Mouse (Mus musculus): Measurements from ENCODE around the gene Megf6. TPM values are rescaled to one million over a fixed set of nuclear protein-coding genes. Genes with fewer than 3 reads are reported as not detected.

Megf6 gene
- polyA plus RNA-seq, 1 experiment from 2014 or later, result 12.7 TPM

- Histone ChIP-seq H3K4me1 (ENCODE audit: control insufficient read depth, insufficient read depth, low read length) (no peaks in the 10 kb centered on the region), H3K4me2 (replicated peaks; ENCODE audit: low read depth, low read length) (no peak overlapping the region), H3K4me3 (ENCODE audit: low read length) (no peak overlapping the region), H3K36me3 (ENCODE audit: control insufficient read depth, insufficient read depth, low read length) (peaks cover 77% of the 10 kb centered on the region), H3K9me3 (ENCODE audit: control insufficient read depth, low read length) (no peaks in the 10 kb centered on the region), H3K27ac (ENCODE audit: low read depth, low read length) (no peak overlapping the region), H3K27me3 (ENCODE audit: control insufficient read depth, insufficient read depth, low read length) (no peaks in the 10 kb centered on the region), H3K9ac (ENCODE audit: low read depth, low read length) (no peak overlapping the region)
- no peak for ATAC-seq (ENCODE audit: low FRiP score, low TSS enrichment)
- 80% methylated on average over 11 of the region's 11 CpGs for WGBS
Observed at GRCm38 (mm10) chr4:154154104-154154503, 16.4 kb upstream of the Megf6 start.

DNA sequence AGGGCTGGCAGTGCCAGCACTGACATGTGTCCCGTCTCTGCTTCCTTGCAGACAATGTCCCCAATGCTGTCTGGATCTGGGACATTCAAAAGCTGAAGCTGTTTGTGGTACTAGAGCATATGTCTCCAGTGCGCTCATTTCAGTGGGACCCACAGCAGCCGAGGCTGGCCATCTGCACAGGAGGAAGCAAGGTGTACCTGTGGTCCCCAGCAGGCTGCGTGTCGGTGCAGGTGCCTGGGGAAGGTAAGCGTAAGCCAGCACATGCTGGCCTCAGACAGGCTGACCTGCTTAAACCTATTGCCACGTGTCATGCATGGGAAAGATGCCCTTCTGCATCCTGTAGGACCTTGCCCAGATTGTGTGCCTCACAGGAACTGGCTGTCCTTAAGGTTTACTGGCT lies 14.5 kb upstream of the Megf6 start:
- Histone ChIP-seq H3K36me3 (ENCODE audit: control insufficient read depth, insufficient read depth, low read length) (peaks cover 67% of the 10 kb centered on the region), H3K4me1 (ENCODE audit: control insufficient read depth, insufficient read depth, low read length) (peaks cover 7% of the 10 kb centered on the region), H3K27me3 (ENCODE audit: control insufficient read depth, insufficient read depth, low read length) (no peaks in the 10 kb centered on the region), H3K9me3 (ENCODE audit: control insufficient read depth, low read length) (no peaks in the 10 kb centered on the region), H3K9ac (ENCODE audit: low read depth, low read length) (no peak overlapping the region), H3K4me2 (replicated peaks; ENCODE audit: low read depth, low read length) (no peak overlapping the region), H3K4me3 (ENCODE audit: low read length) (no peak overlapping the region), H3K27ac (ENCODE audit: low read depth, low read length) (no peak overlapping the region)
- no peak for ATAC-seq (ENCODE audit: low FRiP score, low TSS enrichment)
- 84% methylated on average over 7 of the region's 7 CpGs for WGBS

DNA sequence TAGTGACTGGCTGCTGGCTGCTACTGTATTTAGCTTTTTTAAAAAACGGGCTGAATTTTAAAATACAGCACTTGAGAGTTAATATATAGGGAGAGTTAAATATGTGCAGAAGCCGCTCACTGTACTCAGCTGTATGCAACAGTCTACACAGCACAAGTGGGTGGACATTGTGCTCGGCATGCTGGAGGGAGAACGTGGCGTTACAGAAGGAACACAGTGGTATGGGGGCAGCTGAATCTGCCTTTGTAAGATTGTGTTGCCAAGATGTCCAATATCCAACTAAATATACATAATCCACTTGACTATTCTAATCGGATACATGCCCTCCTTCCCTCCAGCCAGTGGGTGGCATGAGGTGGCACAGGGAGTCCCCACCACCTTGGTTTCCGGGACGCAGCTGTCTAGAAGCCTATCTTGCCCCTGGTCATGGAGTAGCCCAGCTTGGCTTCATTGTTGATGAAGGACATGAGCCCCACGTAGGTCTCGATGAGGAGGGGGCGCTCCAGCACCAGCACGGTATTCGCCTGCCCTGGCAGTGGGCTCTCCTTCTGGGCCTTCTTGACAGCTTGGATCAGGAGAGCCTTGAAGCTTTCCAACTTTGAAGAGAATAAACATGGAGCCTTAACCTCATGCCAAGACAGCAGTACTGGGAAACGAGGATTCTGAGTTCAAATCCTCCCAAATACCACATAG lies 12.4 kb upstream of the Megf6 start:
- Histone ChIP-seq H3K27me3 (ENCODE audit: control insufficient read depth, insufficient read depth, low read length) (no peaks in the 10 kb centered on the region), H3K27ac (ENCODE audit: low read depth, low read length) (no peak overlapping the region), H3K9me3 (ENCODE audit: control insufficient read depth, low read length) (no peaks in the 10 kb centered on the region), H3K4me1 (ENCODE audit: control insufficient read depth, insufficient read depth, low read length) (peaks cover 12% of the 10 kb centered on the region), H3K9ac (ENCODE audit: low read depth, low read length) (no peak overlapping the region), H3K4me3 (ENCODE audit: low read length) (no peak overlapping the region), H3K4me2 (replicated peaks; ENCODE audit: low read depth, low read length) (no peak overlapping the region), H3K36me3 (ENCODE audit: control insufficient read depth, insufficient read depth, low read length) (peaks cover 51% of the 10 kb centered on the region)
- 94% methylated on average over 14 of the region's 14 CpGs for WGBS
- ATAC-seq (ENCODE audit: low FRiP score, low TSS enrichment), result no peak

- WGBS, result 20% methylated on average over 6 of the region's 6 CpGs
Observed at GRCm38 (mm10) chr4:154159002-154159401, 11.5 kb upstream of the Megf6 start.

GRCm38 (mm10) chr4:154159961-154160537 lies 10.5 kb upstream of the Megf6 start:
- Histone ChIP-seq H3K9ac (ENCODE audit: low read depth, low read length) (peak overlapping the region; percentile 84), H3K4me1 (ENCODE audit: control insufficient read depth, insufficient read depth, low read length) (peaks cover 12% of the 10 kb centered on the region), H3K36me3 (ENCODE audit: control insufficient read depth, insufficient read depth, low read length) (peaks cover 39% of the 10 kb centered on the region), H3K27ac (ENCODE audit: low read depth, low read length) (peak overlapping the region; percentile 67; the same call in 1 of the 2 replicates), H3K27me3 (ENCODE audit: control insufficient read depth, insufficient read depth, low read length) (no peaks in the 10 kb centered on the region), H3K9me3 (ENCODE audit: control insufficient read depth, low read length) (no peaks in the 10 kb centered on the region), H3K4me2 (replicated peaks; ENCODE audit: low read depth, low read length) (peak overlapping the region; percentile 72), H3K4me3 (ENCODE audit: low read length) (peak overlapping the region; percentile 93)
- WGBS, result 2% methylated on average over 47 of the region's 47 CpGs
- peak; percentile 58 for ATAC-seq (ENCODE audit: low FRiP score, low TSS enrichment)

More at GRCm38 (mm10) chr4:154159002-154159401, 11.5 kb upstream of the Megf6 start:
- Histone ChIP-seq H3K4me3 (ENCODE audit: low read length) (no peak overlapping the region), H3K9me3 (ENCODE audit: control insufficient read depth, low read length) (no peaks in the 10 kb centered on the region), H3K9ac (ENCODE audit: low read depth, low read length) (no peak overlapping the region), H3K27me3 (ENCODE audit: control insufficient read depth, insufficient read depth, low read length) (no peaks in the 10 kb centered on the region), H3K36me3 (ENCODE audit: control insufficient read depth, insufficient read depth, low read length) (peaks cover 47% of the 10 kb centered on the region), H3K4me2 (replicated peaks; ENCODE audit: low read depth, low read length) (no peak overlapping the region), H3K4me1 (ENCODE audit: control insufficient read depth, insufficient read depth, low read length) (peaks cover 12% of the 10 kb centered on the region), H3K27ac (ENCODE audit: low read depth, low read length) (no peak overlapping the region)
- ATAC-seq (ENCODE audit: low FRiP score, low TSS enrichment), result peak; percentile 22; the same call in 1 of the 2 replicates

- Histone ChIP-seq H3K9me3 (ENCODE audit: control insufficient read depth, low read length) (no peaks in the 10 kb centered on the region), H3K4me1 (ENCODE audit: control insufficient read depth, insufficient read depth, low read length) (peaks cover 12% of the 10 kb centered on the region), H3K9ac (ENCODE audit: low read depth, low read length) (peak within 1 kb of the TSS; percentile 84), H3K27me3 (ENCODE audit: control insufficient read depth, insufficient read depth, low read length) (no peaks in the 10 kb centered on the region), H3K36me3 (ENCODE audit: control insufficient read depth, insufficient read depth, low read length) (peaks cover 32% of the 10 kb centered on the region), H3K4me3 (ENCODE audit: low read length) (peak within 1 kb of the TSS; percentile 93), H3K4me2 (replicated peaks; ENCODE audit: low read depth, low read length) (peak within 1 kb of the TSS; percentile 81), H3K27ac (ENCODE audit: low read depth, low read length) (peak within 1 kb of the TSS; percentile 67; the same call in 1 of the 2 replicates)
- 1% methylated on average over 75 of the region's 75 CpGs for WGBS
- peak; percentile 96 for ATAC-seq (ENCODE audit: low FRiP score, low TSS enrichment)
Observed at GRCm38 (mm10) chr4:154160538-154161390, 9.8 kb upstream of the Megf6 start, which contains the start of gene Tprgl. TSS of gene Tprgl (minus strand) at chr4:154160666.

- peaks cover 12% of the 10 kb centered on the region for H3K4me1 ChIP-seq (ENCODE audit: control insufficient read depth, insufficient read depth, low read length)
- peaks cover 7% of the 10 kb centered on the region for H3K36me3 ChIP-seq (ENCODE audit: control insufficient read depth, insufficient read depth, low read length)
- H3K4me3 ChIP-seq (ENCODE audit: low read length), result no peak overlapping the region
- H3K4me2 ChIP-seq (replicated peaks; ENCODE audit: low read depth, low read length), result no peak overlapping the region
- H3K27me3 ChIP-seq (ENCODE audit: control insufficient read depth, insufficient read depth, low read length), result peaks cover under 1% of the 10 kb centered on the region; the same call in 1 of the 2 replicates
- H3K9ac ChIP-seq (ENCODE audit: low read depth, low read length), result no peak overlapping the region; the same call in 1 of the 2 replicates
- no peaks in the 10 kb centered on the region for H3K9me3 ChIP-seq (ENCODE audit: control insufficient read depth, low read length)
- WGBS, result 11% methylated on average over 7 of the region's 7 CpGs
- ATAC-seq (ENCODE audit: low FRiP score, low TSS enrichment), result no peak
- no peak overlapping the region for H3K27ac ChIP-seq (ENCODE audit: low read depth, low read length)
Observed at GRCm38 (mm10) chr4:154163296-154163695, 7.2 kb upstream of the Megf6 start.

- 21% methylated on average over 5 of the region's 5 CpGs for WGBS
Observed at GRCm38 (mm10) chr4:154167053-154167452, 3.5 kb upstream of the Megf6 start.

More at GRCm38 (mm10) chr4:154167053-154167452, 3.5 kb upstream of the Megf6 start:
- H3K36me3 ChIP-seq (ENCODE audit: control insufficient read depth, insufficient read depth, low read length), result no peaks in the 10 kb centered on the region
- ATAC-seq (ENCODE audit: low FRiP score, low TSS enrichment), result no peak
- H3K9me3 ChIP-seq (ENCODE audit: control insufficient read depth, low read length), result no peaks in the 10 kb centered on the region
- H3K4me1 ChIP-seq (ENCODE audit: control insufficient read depth, insufficient read depth, low read length), result peaks cover 10% of the 10 kb centered on the region; the same call in 1 of the 2 replicates
- H3K4me3 ChIP-seq (ENCODE audit: low read length), result no peak overlapping the region
- no peak overlapping the region for H3K9ac ChIP-seq (ENCODE audit: low read depth, low read length)
- no peak overlapping the region for H3K4me2 ChIP-seq (replicated peaks; ENCODE audit: low read depth, low read length)
- H3K27me3 ChIP-seq (ENCODE audit: control insufficient read depth, insufficient read depth, low read length), result peaks cover 29% of the 10 kb centered on the region
- H3K27ac ChIP-seq (ENCODE audit: low read depth, low read length), result no peak overlapping the region
